Mouse (Mus musculus) lung, adult 18-20 months (tissue): ENCODE measurements around the gene Runx1.

ENCODE experiments used
- DNase-seq, 2 experiments: peaks; one replicate each; pipeline ENCODE4 v3.0.0; 2022; ENCODE audit warnings: mixed read lengths in 2 of 2

The Runx1 gene

GRCm38 (mm10) chr16:92697227-92697736 lies 128.7 kb downstream of the Runx1 start:
- DNase-seq, result peak; percentile 92

- DNase-seq, result peak; percentile 70 to 76
Measured at GRCm38 (mm10) chr16:92696411-92697015, 129.4 kb downstream of the Runx1 start.

- no peak for DNase-seq
Measured at GRCm38 (mm10) chr16:92695981-92696380, 130.0 kb downstream of the Runx1 start.

GRCm38 (mm10) chr16:92695200-92695921 lies 130.6 kb downstream of the Runx1 start:
- peak; percentile 52 to 53 for DNase-seq

GRCm38 (mm10) chr16:92694496-92695106 lies 131.3 kb downstream of the Runx1 start:
- no peak for DNase-seq

GRCm38 (mm10) chr16:92690759-92691158 lies 135.2 kb downstream of the Runx1 start:
- DNase-seq, result no peak

GRCm38 (mm10) chr16:92688941-92689340 lies 137.0 kb downstream of the Runx1 start:
- no peak for DNase-seq

GRCm38 (mm10) chr16:92686978-92687377 lies 139.0 kb downstream of the Runx1 start:
- peak; percentile 79 to 88 for DNase-seq

GRCm38 (mm10) chr16:92685766-92686315 lies 140.1 kb downstream of the Runx1 start:
- peak in 1 of 2 experiments; percentile 49 for DNase-seq

GRCm38 (mm10) chr16:92684423-92685211 lies 141.3 kb downstream of the Runx1 start:
- DNase-seq, result no peak

GRCm38 (mm10) chr16:92676630-92677029 lies 149.3 kb downstream of the Runx1 start:
- peak; percentile 74 to 78 for DNase-seq

- DNase-seq, result no peak
Measured at GRCm38 (mm10) chr16:92675677-92676076, 150.3 kb downstream of the Runx1 start.

GRCm38 (mm10) chr16:92674916-92675450 lies 151.0 kb downstream of the Runx1 start:
- no peak for DNase-seq

- DNase-seq, result peak; percentile 74 to 83
Measured at GRCm38 (mm10) chr16:92674121-92674816, 151.7 kb downstream of the Runx1 start.

- DNase-seq, result no peak
Measured at GRCm38 (mm10) chr16:92668807-92669206, 157.1 kb downstream of the Runx1 start.

GRCm38 (mm10) chr16:92661757-92662156 lies 164.2 kb downstream of the Runx1 start:
- no peak for DNase-seq

GRCm38 (mm10) chr16:92656750-92657149 lies 169.2 kb downstream of the Runx1 start:
- peak in 1 of 2 experiments; percentile 67 for DNase-seq

- DNase-seq, result no peak
Measured at GRCm38 (mm10) chr16:92654294-92654950, 171.5 kb downstream of the Runx1 start.

- peak in 1 of 2 experiments; percentile 61 for DNase-seq
Measured at GRCm38 (mm10) chr16:92653816-92654215, 172.1 kb downstream of the Runx1 start.

- no peak for DNase-seq
Measured at GRCm38 (mm10) chr16:92651256-92651655, 174.7 kb downstream of the Runx1 start.

- no peak for DNase-seq
Measured at GRCm38 (mm10) chr16:92646153-92646552, 179.8 kb downstream of the Runx1 start.
